Mouse (Mus musculus) lung, postnatal 0 days (tissue): ENCODE data around the gene Os9.

ENCODE experiments used
- CTCF ChIP-seq: IDR thresholded peaks from 2 replicates; pipeline ENCODE4 v1.5.1; 2016; ENCODE audit warnings: antibody characterized with exemption, mild to moderate bottlenecking
- EP300 ChIP-seq: IDR thresholded peaks from 2 replicates; pipeline ENCODE4 v1.6.1; 2016; ENCODE audit warnings: antibody characterized with exemption, mild to moderate bottlenecking, control low read depth

DNA sequence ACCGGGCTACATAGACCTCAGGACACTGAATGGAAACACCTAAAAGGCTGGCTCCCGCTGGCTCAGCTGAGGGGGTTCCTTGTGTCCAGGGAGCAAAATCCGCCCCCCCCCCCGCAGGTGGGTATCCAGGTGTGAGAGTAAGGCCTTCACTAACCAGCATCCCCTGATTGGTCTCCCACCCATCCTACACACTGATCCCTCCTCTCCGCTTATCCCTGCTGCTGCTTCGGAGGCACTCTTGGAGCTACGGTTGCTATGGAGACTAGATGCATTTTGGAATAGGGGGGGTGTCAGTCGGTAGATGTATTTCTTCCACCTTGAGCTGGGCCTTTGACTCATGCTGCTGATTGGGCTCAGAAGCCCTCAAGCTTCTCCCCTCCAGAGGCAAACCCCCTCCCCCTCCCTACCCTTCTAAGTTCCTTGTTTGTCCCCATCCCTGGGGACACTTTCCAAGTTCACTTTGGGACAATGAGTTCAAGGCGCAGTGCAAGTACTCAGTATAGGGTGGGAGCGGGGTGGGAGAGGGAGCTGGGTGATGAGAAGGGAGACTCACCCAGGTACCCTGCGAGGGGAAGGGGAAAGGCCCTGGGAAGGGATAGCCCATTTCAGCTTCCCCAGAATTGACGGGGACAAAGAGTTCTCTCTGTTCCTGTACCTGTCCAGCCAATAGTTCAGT is 42.8 kb downstream of the Os9 start:
- no peak for TF ChIP-seq CTCF
- no peak for TF ChIP-seq EP300
